Mouse (Mus musculus) T-helper 17 cell (primary cell): ENCODE results near the gene Olfr1494.

Source experiments
- in situ Hi-C, 2 experiments: fragments of 300-600 bp; cut with MboI, MseI; formaldehyde crosslinking; loops; 1 replicate in 1 of 2; 2 replicates in 1 of 2; pipeline ENCODE4 v1.15.1; 2025; ENCODE audit warnings: high pct_unique_total_duplicates in 2 of 2

Olfr1494 gene

GRCm38 (mm10) chr19:13739428-13739827 is at the start of gene Olfr1494:
Gene Olfr1494 (plus strand): TSS chr19:13739728.
- in situ Hi-C loops = no loop called here

GRCm38 (mm10) chr19:13696968-13697367 is 42.6 kb upstream of the Olfr1494 start, which contains the start of gene Olfr1491:
Gene Olfr1491 (plus strand): TSS chr19:13697268.
- in situ Hi-C loops = no loop called here

- in situ Hi-C loops = no loop called here
Measured at GRCm38 (mm10) chr19:13722978-13723377, 16.6 kb upstream of the Olfr1494 start, which contains the start of gene Olfr1493-ps1. Gene Olfr1493-ps1 (plus strand): TSS chr19:13723278.

- in situ Hi-C loops = no loop called here
Measured at GRCm38 (mm10) chr19:13749366-13749765, 9.8 kb downstream of the Olfr1494 start.

- in situ Hi-C loops = no loop called here
Measured at GRCm38 (mm10) chr19:13764306-13764705, 24.8 kb downstream of the Olfr1494 start, which contains the start of gene Olfr1495. Gene Olfr1495 (plus strand): TSS chr19:13764606.

- in situ Hi-C loops = no loop called here
Measured at GRCm38 (mm10) chr19:13768565-13769276, 29.2 kb downstream of the Olfr1494 start.

GRCm38 (mm10) chr19:13777578-13777977 is 38.0 kb downstream of the Olfr1494 start, which contains the start of gene Olfr1496:
Gene Olfr1496 (plus strand): TSS chr19:13777878.
- in situ Hi-C loops = no loop called here

GRCm38 (mm10) chr19:13798102-13798501 is 58.6 kb downstream of the Olfr1494 start, which contains the start of gene Olfr1497:
Gene Olfr1497 (minus strand): TSS chr19:13798202.
- in situ Hi-C loops = no loop called here
